Mouse (Mus musculus) myocyte (in vitro differentiated cells): ENCODE measurements around the gene Exoc5. TPM values are rescaled to one million over a fixed set of nuclear protein-coding genes. Genes with fewer than 3 reads are reported as not detected.

Source experiments
- H3K27me3 ChIP-seq: one replicate; pipeline ENCODE4 v1.6.1; 2011; ENCODE audit not compliant: control insufficient read depth, insufficient read depth, insufficient read length
- H3K36me3 ChIP-seq: one replicate; pipeline ENCODE4 v1.6.1; 2011; ENCODE audit not compliant: control insufficient read depth, insufficient read depth
- H3K4me2 ChIP-seq: one replicate; pipeline ENCODE4 v1.6.1; 2011; ENCODE audit warnings: low read depth, control low read depth
- H3K4me3 ChIP-seq: one replicate; pipeline ENCODE4 v1.5.1; 2011; ENCODE audit warnings: mild to moderate bottlenecking, control low read depth, moderate library complexity
- H3K79me2 ChIP-seq: one replicate; pipeline ENCODE4 v1.6.1; 2011; ENCODE audit not compliant: control insufficient read depth, insufficient read depth
- H3ac ChIP-seq: one replicate; pipeline ENCODE4 v1.6.1; 2011; ENCODE audit not compliant: control insufficient read depth, insufficient read length
- CEBPB ChIP-seq: IDR thresholded peaks from 2 replicates; pipeline ENCODE4 v1.6.1; 2011; ENCODE audit warnings: mild to moderate bottlenecking, moderate library complexity; ENCODE audit not compliant: poor library complexity, insufficient read depth, severe bottlenecking
- E2F4 ChIP-seq: IDR thresholded peaks from one replicate; pipeline ENCODE4 v1.6.1; 2011; ENCODE audit warnings: mild to moderate bottlenecking, control low read depth, moderate library complexity; ENCODE audit not compliant: insufficient read depth
- MAX ChIP-seq: IDR thresholded peaks from one replicate; pipeline ENCODE4 v1.6.1; 2011; ENCODE audit warnings: low read depth, mild to moderate bottlenecking, control low read depth
- MYOD1 ChIP-seq, 3 experiments: IDR thresholded peaks; one replicate each; pipeline ENCODE4 v1.6.1; 2011; ENCODE audit warnings: control low read depth in 2 of 3, low read depth in 2 of 3, mild to moderate bottlenecking in 2 of 3, moderate library complexity in 1 of 3; ENCODE audit not compliant: insufficient read length in 2 of 3, control insufficient read depth in 1 of 3
- MYOG ChIP-seq, 3 experiments: IDR thresholded peaks; one replicate each; pipeline ENCODE4 v1.6.1; 2011; ENCODE audit warnings: control low read depth in 2 of 3, low read depth in 2 of 3, mild to moderate bottlenecking in 2 of 3; ENCODE audit not compliant: insufficient read length in 2 of 3, control insufficient read depth in 1 of 3, insufficient read depth in 1 of 3
- POLR2A ChIP-seq: IDR thresholded peaks from one replicate; pipeline ENCODE4 v1.6.1; 2011; ENCODE audit warnings: low read depth, mild to moderate bottlenecking, control low read depth, moderate library complexity; ENCODE audit not compliant: insufficient read length
- POLR2AphosphoS2 ChIP-seq: IDR thresholded peaks from one replicate; pipeline ENCODE4 v1.6.1; 2011; ENCODE audit warnings: low read depth, control low read depth; ENCODE audit not compliant: insufficient read length
- REST ChIP-seq: IDR thresholded peaks from one replicate; pipeline ENCODE4 v1.6.1; 2011; ENCODE audit warnings: mild to moderate bottlenecking, control low read depth, moderate library complexity; ENCODE audit not compliant: insufficient read depth, insufficient read length
- SRF ChIP-seq: IDR thresholded peaks from one replicate; pipeline ENCODE4 v1.6.1; 2011; ENCODE audit warnings: low read depth; ENCODE audit not compliant: control insufficient read depth, insufficient read length
- TCF12 ChIP-seq: IDR thresholded peaks from one replicate; pipeline ENCODE4 v1.6.1; 2011; ENCODE audit warnings: mild to moderate bottlenecking, control low read depth; ENCODE audit not compliant: poor library complexity, insufficient read depth, severe bottlenecking
- TCF3 ChIP-seq: IDR thresholded peaks from one replicate; pipeline ENCODE4 v1.6.1; 2011; ENCODE audit warnings: low read depth, control low read depth; ENCODE audit not compliant: insufficient read length
- USF1 ChIP-seq: IDR thresholded peaks from one replicate; pipeline ENCODE4 v1.6.1; 2011; ENCODE audit warnings: low read depth, mild to moderate bottlenecking, control low read depth, moderate library complexity
- polyA plus RNA-seq: library from polyadenylated mRNA; unstranded; fragments of >200 nt; fragmentation: generic; extraction: Trizol; gene quantifications from one replicate; pipeline ENCODE4 v1.2.1, GENCODE M21; 2012; ENCODE audit warnings: missing spikeins

The Exoc5 gene
- polyA plus RNA-seq, 1 experiment: 10.4 TPM

- Histone ChIP-seq H3ac (no peak overlapping the region), H3K27me3 (no peaks in the 10 kb centered on the region), H3K4me2 (no peak overlapping the region), H3K4me3 (no peak overlapping the region), H3K36me3 (no peaks in the 10 kb centered on the region), H3K79me2 (no peaks in the 10 kb centered on the region)
- TF ChIP-seq TCF3 (no peak), POLR2AphosphoS2 (no peak), MAX (no peak), MYOD1 (IDR thresholded peaks at IDR 0.05; ENCODE audit: control insufficient read depth in 1 of 3, insufficient read length in 2 of 3, low read depth in 2 of 3) (no peak)
Observed at GRCm38 (mm10) chr14:48978971-48979388, 87.5 kb downstream of the Exoc5 start.

DNA sequence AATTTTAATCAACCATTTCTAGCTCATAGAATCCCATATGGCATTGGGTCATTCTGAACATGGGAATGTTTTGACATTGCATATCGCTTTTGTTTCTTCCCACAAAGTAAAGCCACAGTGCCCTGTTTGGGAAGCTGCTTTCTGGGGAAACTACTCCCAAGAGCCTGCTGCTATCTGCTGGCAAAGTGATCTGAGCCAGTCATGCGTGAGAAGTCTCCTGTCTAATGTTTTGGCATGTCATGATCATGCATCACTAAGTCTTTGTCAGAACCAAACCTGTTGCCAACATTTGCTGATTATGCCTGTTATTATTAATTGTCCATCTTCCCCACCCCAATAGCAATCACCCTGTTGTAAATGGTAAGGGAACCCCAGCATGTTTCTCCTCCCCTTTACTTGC, 94.9 kb downstream of the Exoc5 start:
- Histone ChIP-seq H3K4me3 (no peak overlapping the region), H3K4me2 (no peak overlapping the region), H3K79me2 (no peaks in the 10 kb centered on the region), H3K27me3 (no peaks in the 10 kb centered on the region), H3K36me3 (no peaks in the 10 kb centered on the region), H3ac (no peak overlapping the region)
- TF ChIP-seq REST: no peak
- TF ChIP-seq CEBPB: no peak
- TF ChIP-seq E2F4: no peak
- TF ChIP-seq SRF: no peak
- no peak for TF ChIP-seq USF1
- no peak for TF ChIP-seq POLR2A
- no peak for TF ChIP-seq MAX
- no peak for TF ChIP-seq TCF3
- no peak for TF ChIP-seq MYOG (IDR thresholded peaks at IDR 0.05; ENCODE audit: control insufficient read depth in 1 of 3, insufficient read depth in 1 of 3, insufficient read length in 2 of 3, low read depth in 2 of 3)
- TF ChIP-seq TCF12: no peak
- no peak for TF ChIP-seq POLR2AphosphoS2
- no peak for TF ChIP-seq MYOD1 (IDR thresholded peaks at IDR 0.05; ENCODE audit: control insufficient read depth in 1 of 3, insufficient read length in 2 of 3, low read depth in 2 of 3)

- H3K4me3 ChIP-seq: no peak overlapping the region
- H3K27me3 ChIP-seq: peaks cover 5% of the 10 kb centered on the region
- H3K4me2 ChIP-seq: no peak overlapping the region
- H3K36me3 ChIP-seq: no peaks in the 10 kb centered on the region
- TF ChIP-seq TCF12: no peak
- TF ChIP-seq POLR2AphosphoS2: no peak
- TF ChIP-seq E2F4: no peak
- no peak for TF ChIP-seq TCF3
- TF ChIP-seq MYOD1 (IDR thresholded peaks at IDR 0.05; ENCODE audit: control insufficient read depth in 1 of 3, insufficient read length in 2 of 3, low read depth in 2 of 3): no peak
- TF ChIP-seq USF1: no peak
- TF ChIP-seq SRF: no peak
- no peak for TF ChIP-seq MAX
- no peak for TF ChIP-seq POLR2A
- no peak for TF ChIP-seq REST
- no peak for TF ChIP-seq MYOG (IDR thresholded peaks at IDR 0.05; ENCODE audit: control insufficient read depth in 1 of 3, insufficient read depth in 1 of 3, insufficient read length in 2 of 3, low read depth in 2 of 3)
- no peak for TF ChIP-seq CEBPB
- H3K79me2 ChIP-seq: no peaks in the 10 kb centered on the region
- no peak overlapping the region for H3ac ChIP-seq
Observed at GRCm38 (mm10) chr14:48968670-48969069, 97.8 kb downstream of the Exoc5 start.

Other genes with a start within 250 kb of the Exoc5 start
- 4.0 TPM for gene Ap5m1, start 556 bp downstream of the Exoc5 start, polyA plus RNA-seq
- 7.2 TPM for gene Naa30, start 105.6 kb upstream of the Exoc5 start, polyA plus RNA-seq
- not detected for gene ccdc198, start 178.8 kb upstream of the Exoc5 start, polyA plus RNA-seq